Mouse (Mus musculus) ES-Bruce4 (cell line): ENCODE measurements around the gene Uba52. TPM values are rescaled to one million over a fixed set of nuclear protein-coding genes. Genes with fewer than 3 reads are reported as not detected.

Source experiments
- H3K27ac ChIP-seq: 2 replicates; pipeline ENCODE4 v1.5.1; 2012; ENCODE audit warnings: low read length, inconsistent platforms; ENCODE audit not compliant: insufficient read depth
- H3K27me3 ChIP-seq: 2 replicates; pipeline ENCODE4 v1.6.1; 2012; ENCODE audit warnings: mild to moderate bottlenecking, low read length, inconsistent platforms; ENCODE audit not compliant: control insufficient read depth, poor library complexity, insufficient read depth, severe bottlenecking
- H3K36me3 ChIP-seq: 2 replicates; pipeline ENCODE4 v1.6.1; 2012; ENCODE audit warnings: inconsistent platforms, mild to moderate bottlenecking, low read length, moderate library complexity; ENCODE audit not compliant: control insufficient read depth, poor library complexity, insufficient read depth, severe bottlenecking
- H3K4me1 ChIP-seq: one replicate; pipeline ENCODE4 v1.8.1; 2011; ENCODE audit warnings: low read length; ENCODE audit not compliant: control insufficient read depth, insufficient read depth
- H3K4me3 ChIP-seq: 2 replicates; pipeline ENCODE4 v1.5.1; 2011; ENCODE audit warnings: low read depth, mild to moderate bottlenecking, low read length
- H3K9ac ChIP-seq: 2 replicates; pipeline ENCODE4 v1.6.1; 2012; ENCODE audit warnings: low read depth, mild to moderate bottlenecking, inconsistent platforms; ENCODE audit not compliant: poor library complexity, severe bottlenecking
- H3K9me3 ChIP-seq: replicated peaks from 2 replicates; pipeline ENCODE4 v1.6.1; 2012; ENCODE audit warnings: mild to moderate bottlenecking, low read length, inconsistent platforms; ENCODE audit not compliant: control insufficient read depth, poor library complexity, insufficient read depth, severe bottlenecking
- CTCF ChIP-seq: IDR thresholded peaks from one replicate; pipeline ENCODE4 v1.8.1; 2011; ENCODE audit warnings: low read depth, low read length
- EP300 ChIP-seq: IDR thresholded peaks from 2 replicates; pipeline ENCODE4 v1.6.1; 2011; ENCODE audit warnings: low read depth, low read length; ENCODE audit not compliant: insufficient read depth
- POLR2A ChIP-seq: IDR thresholded peaks from one replicate; pipeline ENCODE4 v1.8.1; 2011; ENCODE audit warnings: low read length; ENCODE audit not compliant: insufficient read depth
- polyA plus RNA-seq: library from polyadenylated mRNA; stranded (reverse); fragments of >200 nt; gene quantifications from 2 replicates; pipeline ENCODE4 v1.2.4, GENCODE M21; 2011; ENCODE audit warnings: low read depth; ENCODE audit not compliant: missing spikeins, insufficient read depth, insufficient read length

The Uba52 gene
- polyA plus RNA-seq, 1 experiment: 1,157 TPM

DNA sequence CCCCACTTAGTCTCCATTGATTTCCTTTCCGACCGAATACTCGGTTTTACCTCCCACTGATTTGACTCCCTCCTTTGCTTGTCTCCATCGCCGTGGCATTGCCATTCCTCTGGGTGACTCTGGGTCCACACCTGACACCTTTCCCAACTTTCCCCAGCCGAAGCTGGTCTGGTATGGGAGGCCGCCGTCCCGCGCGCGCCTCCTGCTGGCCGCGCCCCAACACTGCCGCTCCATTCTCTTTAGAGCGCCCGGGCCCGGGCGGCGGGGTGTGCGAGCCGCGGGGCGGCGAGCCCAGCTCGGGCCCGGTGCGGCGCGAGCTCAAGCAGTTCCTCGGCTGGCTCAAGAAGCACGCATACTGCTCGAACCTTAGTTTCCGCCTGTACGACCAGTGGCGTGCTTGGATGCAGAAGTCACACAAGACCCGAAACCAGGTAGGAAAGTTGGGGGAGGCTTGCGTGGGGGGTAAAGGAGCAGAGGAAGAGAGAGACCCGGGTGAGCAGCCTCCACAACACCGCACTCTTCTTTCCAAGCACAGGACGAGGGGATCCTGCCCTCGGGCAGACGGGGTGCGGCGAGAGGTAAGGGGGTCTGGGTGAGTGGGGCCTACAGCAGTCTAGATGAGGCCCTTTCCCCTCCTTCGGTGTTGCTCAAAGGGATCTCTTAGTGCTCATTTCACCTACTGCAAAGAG, 7.4 kb downstream of the Uba52 start:
- Histone ChIP-seq H3K9ac (0 out of 2 replicates have a peak overlapping the region, but pooled peaks have one; percentile 6), H3K27ac (no peak overlapping the region), H3K4me3 (peak overlapping the region; percentile 22; the same call in 1 of the 2 replicates), H3K36me3 (peaks cover 13% of the 10 kb centered on the region), H3K4me1 (no peaks in the 10 kb centered on the region), H3K9me3 (no peaks in the 10 kb centered on the region), H3K27me3 (no peaks in the 10 kb centered on the region)
- TF ChIP-seq EP300 (no peak), CTCF (peak; percentile 73)

DNA sequence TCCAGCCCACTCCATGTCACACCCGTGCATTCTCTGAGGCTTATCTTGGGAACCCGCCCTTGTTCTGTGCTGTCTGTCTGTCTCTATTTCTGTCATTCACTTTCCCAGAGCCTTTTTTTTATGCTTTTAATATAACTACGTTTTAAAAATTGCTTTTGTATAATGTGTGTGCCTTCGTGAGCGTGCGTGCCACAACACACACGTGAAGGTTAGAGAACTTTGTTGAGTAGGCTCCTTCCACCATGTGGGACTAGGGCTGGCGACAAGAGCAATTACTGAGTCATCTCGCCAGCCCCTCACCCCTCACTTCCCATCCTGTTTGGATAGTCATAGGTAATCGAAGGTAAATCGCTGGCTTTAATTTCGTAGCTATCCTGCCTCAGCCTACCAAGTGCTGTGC, 8.1 kb downstream of the Uba52 start:
- Histone ChIP-seq H3K4me3 (no peak overlapping the region), H3K9ac (peak overlapping the region; percentile 51)

GRCm38 (mm10) chr8:70501820-70502529, 8.6 kb downstream of the Uba52 start:
- no peaks in the 10 kb centered on the region for H3K9me3 ChIP-seq
- TF ChIP-seq CTCF (no peak), EP300 (no peak), POLR2A (no peak)
- H3K4me1 ChIP-seq: no peaks in the 10 kb centered on the region
- no peaks in the 10 kb centered on the region for H3K27me3 ChIP-seq
- peaks cover 4% of the 10 kb centered on the region; the same call in 1 of the 2 replicates for H3K36me3 ChIP-seq
- H3K4me3 ChIP-seq: no peak overlapping the region
- H3K27ac ChIP-seq: no peak overlapping the region
- peak overlapping the region; percentile 51 for H3K9ac ChIP-seq

More for the DNA sequence above, 8.1 kb downstream of the Uba52 start:
- Histone ChIP-seq H3K36me3 (peaks cover 7% of the 10 kb centered on the region), H3K27ac (no peak overlapping the region), H3K4me1 (no peaks in the 10 kb centered on the region), H3K27me3 (no peaks in the 10 kb centered on the region), H3K9me3 (no peaks in the 10 kb centered on the region)
- TF ChIP-seq EP300 (no peak), POLR2A (no peak), CTCF (no peak)

DNA sequence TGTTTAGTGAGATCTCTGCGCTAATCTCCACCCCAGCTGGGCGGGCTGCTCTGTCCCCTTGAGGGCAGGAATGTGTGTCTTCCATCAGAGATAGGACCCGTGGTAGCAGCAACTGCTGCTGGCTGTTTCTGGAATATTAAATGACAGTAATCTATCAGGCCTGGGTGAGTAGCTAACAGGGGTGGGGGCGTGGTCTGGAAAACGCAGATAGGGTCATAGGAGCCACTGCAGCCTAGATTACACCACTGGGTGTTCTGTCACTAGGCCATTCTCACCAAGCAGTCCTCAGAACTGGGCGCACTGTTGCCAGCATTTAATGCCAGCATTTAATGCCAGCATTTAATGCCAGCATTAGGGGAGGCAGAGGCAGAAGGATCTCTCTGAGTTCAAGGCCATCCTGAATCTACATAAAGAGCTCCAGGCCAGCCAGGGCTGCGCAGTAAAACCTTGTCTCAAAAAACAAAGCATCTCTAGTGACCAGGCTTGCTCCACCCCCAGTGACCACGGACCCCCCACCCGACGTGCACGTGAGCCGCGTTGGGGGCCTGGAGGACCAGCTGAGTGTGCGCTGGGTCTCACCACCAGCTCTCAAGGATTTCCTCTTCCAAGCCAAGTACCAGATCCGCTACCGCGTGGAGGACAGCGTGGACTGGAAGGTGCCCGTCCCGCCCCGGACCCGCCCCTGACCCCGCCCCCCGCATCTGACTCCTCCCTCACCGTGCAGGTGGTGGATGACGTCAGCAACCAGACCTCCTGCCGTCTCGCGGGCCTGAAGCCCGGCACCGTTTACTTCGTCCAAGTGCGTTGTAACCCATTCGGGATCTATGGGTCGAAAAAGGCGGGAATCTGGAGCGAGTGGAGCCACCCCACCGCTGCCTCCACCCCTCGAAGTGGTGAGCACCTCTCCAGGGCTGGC, 10.0 kb downstream of the Uba52 start:
- peak overlapping the region; percentile 14; the same call in 1 of the 2 replicates for H3K9ac ChIP-seq
- H3K27ac ChIP-seq: no peak overlapping the region
- H3K4me1 ChIP-seq: no peaks in the 10 kb centered on the region
- no peaks in the 10 kb centered on the region for H3K9me3 ChIP-seq
- TF ChIP-seq CTCF: no peak
- TF ChIP-seq POLR2A: no peak
- no peak for TF ChIP-seq EP300
- peak overlapping the region; percentile 64 for H3K4me3 ChIP-seq
- H3K36me3 ChIP-seq: peaks cover 4% of the 10 kb centered on the region; the same call in 1 of the 2 replicates
- peaks cover 2% of the 10 kb centered on the region; the same call in 1 of the 2 replicates for H3K27me3 ChIP-seq

DNA sequence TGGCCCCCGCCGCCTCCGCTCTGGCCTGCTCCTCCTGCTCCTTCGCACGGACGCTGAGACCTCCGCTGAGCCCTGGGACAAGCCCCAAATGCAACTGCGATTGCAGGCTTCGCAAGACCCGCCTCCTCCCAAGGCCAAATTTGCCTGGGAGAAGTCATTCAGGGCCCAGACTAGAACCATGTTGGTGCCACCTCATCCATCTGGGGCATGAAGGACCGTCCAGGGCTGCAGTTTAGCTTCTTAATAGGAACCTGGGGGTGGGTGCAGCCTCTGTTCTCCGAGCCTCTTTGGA, 14.9 kb downstream of the Uba52 start:
- H3K27me3 ChIP-seq: peaks cover 40% of the 10 kb centered on the region
- TF ChIP-seq CTCF (no peak), POLR2A (no peak), EP300 (no peak)
- no peaks in the 10 kb centered on the region for H3K36me3 ChIP-seq
- H3K4me1 ChIP-seq: no peaks in the 10 kb centered on the region
- H3K9ac ChIP-seq: peak overlapping the region; percentile 10; the same call in 1 of the 2 replicates
- H3K9me3 ChIP-seq: no peaks in the 10 kb centered on the region
- no peak overlapping the region for H3K4me3 ChIP-seq
- H3K27ac ChIP-seq: no peak overlapping the region
